Mouse (Mus musculus): ENCODE results near the gene Necap1. TPM values are rescaled to one million over a fixed set of nuclear protein-coding genes. Genes with fewer than 3 reads are reported as not detected.
A peak's percentile ranks its signal among the peaks of the same experiment; 100 is the strongest.

Gene Necap1
- polyA plus RNA-seq, 1 experiment from 2014 or later = 177 TPM

GRCm38 (mm10) chr6:122874720-122875389 is 581 bp downstream of the Necap1 start:
- H3K27me3 ChIP-seq (ENCODE audit: control insufficient read depth, insufficient read depth, low read depth, low read length) = no peaks in the 10 kb centered on the region
- H3K27ac ChIP-seq (ENCODE audit: low read length) = peak overlapping the region; percentile 94
- under 1% methylated on average over 31 of the region's 31 CpGs for WGBS
- 0 out of 2 replicates have a peak, but pooled peaks cover 2% of the 10 kb centered on the region for H3K36me3 ChIP-seq (ENCODE audit: control insufficient read depth, insufficient read depth, low read length)
- H3K4me3 ChIP-seq (ENCODE audit: low read depth, low read length) = peak overlapping the region; percentile 88
- H3K9ac ChIP-seq (ENCODE audit: low read depth, low read length) = peak overlapping the region; percentile 85
- ATAC-seq = peak; percentile 87
- peak overlapping the region; percentile 60 for H3K4me2 ChIP-seq (ENCODE audit: low read length)
- no peaks in the 10 kb centered on the region for H3K9me3 ChIP-seq (replicated peaks; ENCODE audit: control insufficient read depth, low read length, poor library complexity, severe bottlenecking)
- H3K4me1 ChIP-seq (ENCODE audit: control insufficient read depth, insufficient read depth, low read length) = peaks cover 13% of the 10 kb centered on the region

- Histone ChIP-seq H3K27ac (ENCODE audit: low read length) (no peak overlapping the region), H3K9ac (ENCODE audit: low read depth, low read length) (no peak overlapping the region), H3K4me1 (ENCODE audit: control insufficient read depth, insufficient read depth, low read length) (peaks cover 13% of the 10 kb centered on the region), H3K27me3 (ENCODE audit: control insufficient read depth, insufficient read depth, low read depth, low read length) (no peaks in the 10 kb centered on the region), H3K4me3 (ENCODE audit: low read depth, low read length) (no peak overlapping the region), H3K9me3 (replicated peaks; ENCODE audit: control insufficient read depth, low read length, poor library complexity, severe bottlenecking) (no peaks in the 10 kb centered on the region), H3K4me2 (ENCODE audit: low read length) (no peak overlapping the region), H3K36me3 (ENCODE audit: control insufficient read depth, insufficient read depth, low read length) (peaks cover 30% of the 10 kb centered on the region)
- no peak for ATAC-seq
- 97% methylated on average over 7 of the region's 7 CpGs for WGBS
These were observed 5.0 kb downstream of the Necap1 start for GRCm38 (mm10) chr6:122879141-122879735.

- no peak for ATAC-seq
- H3K4me1 ChIP-seq (ENCODE audit: control insufficient read depth, insufficient read depth, low read length) = peaks cover 13% of the 10 kb centered on the region
- H3K4me2 ChIP-seq (ENCODE audit: low read length) = no peak overlapping the region
- H3K4me3 ChIP-seq (ENCODE audit: low read depth, low read length) = no peak overlapping the region
- WGBS = 96% methylated on average over 7 of the region's 7 CpGs
- H3K27ac ChIP-seq (ENCODE audit: low read length) = no peak overlapping the region
- no peaks in the 10 kb centered on the region for H3K9me3 ChIP-seq (replicated peaks; ENCODE audit: control insufficient read depth, low read length, poor library complexity, severe bottlenecking)
- H3K27me3 ChIP-seq (ENCODE audit: control insufficient read depth, insufficient read depth, low read depth, low read length) = no peaks in the 10 kb centered on the region
- no peak overlapping the region for H3K9ac ChIP-seq (ENCODE audit: low read depth, low read length)
- peaks cover 32% of the 10 kb centered on the region for H3K36me3 ChIP-seq (ENCODE audit: control insufficient read depth, insufficient read depth, low read length)
These were observed 5.7 kb downstream of the Necap1 start for GRCm38 (mm10) chr6:122879781-122880505.

- 96% methylated on average over 12 of the region's 12 CpGs for WGBS
- Histone ChIP-seq H3K36me3 (ENCODE audit: control insufficient read depth, insufficient read depth, low read length) (peaks cover 42% of the 10 kb centered on the region), H3K4me2 (ENCODE audit: low read length) (no peak overlapping the region)
These were observed 7.0 kb downstream of the Necap1 start for GRCm38 (mm10) chr6:122881287-122881686.

GRCm38 (mm10) chr6:122883603-122884002 is 9.3 kb downstream of the Necap1 start:
- no peaks in the 10 kb centered on the region for H3K27me3 ChIP-seq (ENCODE audit: control insufficient read depth, insufficient read depth, low read depth, low read length)
- no peaks in the 10 kb centered on the region for H3K4me1 ChIP-seq (ENCODE audit: control insufficient read depth, insufficient read depth, low read length)
- peaks cover 62% of the 10 kb centered on the region for H3K36me3 ChIP-seq (ENCODE audit: control insufficient read depth, insufficient read depth, low read length)
- no peak overlapping the region for H3K9ac ChIP-seq (ENCODE audit: low read depth, low read length)
- no peak for ATAC-seq
- no peak overlapping the region for H3K27ac ChIP-seq (ENCODE audit: low read length)
- H3K9me3 ChIP-seq (replicated peaks; ENCODE audit: control insufficient read depth, low read length, poor library complexity, severe bottlenecking) = no peaks in the 10 kb centered on the region
- no peak overlapping the region for H3K4me2 ChIP-seq (ENCODE audit: low read length)
- WGBS = 91% methylated on average over 9 of the region's 9 CpGs
- H3K4me3 ChIP-seq (ENCODE audit: low read depth, low read length) = no peak overlapping the region

More at GRCm38 (mm10) chr6:122881287-122881686, 7.0 kb downstream of the Necap1 start:
- no peak overlapping the region for H3K27ac ChIP-seq (ENCODE audit: low read length)
- no peak for ATAC-seq
- H3K4me1 ChIP-seq (ENCODE audit: control insufficient read depth, insufficient read depth, low read length) = peaks cover under 1% of the 10 kb centered on the region; the same call in 1 of the 2 replicates
- H3K4me3 ChIP-seq (ENCODE audit: low read depth, low read length) = no peak overlapping the region
- no peaks in the 10 kb centered on the region for H3K9me3 ChIP-seq (replicated peaks; ENCODE audit: control insufficient read depth, low read length, poor library complexity, severe bottlenecking)
- H3K27me3 ChIP-seq (ENCODE audit: control insufficient read depth, insufficient read depth, low read depth, low read length) = no peaks in the 10 kb centered on the region
- H3K9ac ChIP-seq (ENCODE audit: low read depth, low read length) = no peak overlapping the region

- no peak overlapping the region for H3K27ac ChIP-seq (ENCODE audit: low read length)
- ATAC-seq = no peak
- H3K4me3 ChIP-seq (ENCODE audit: low read depth, low read length) = no peak overlapping the region
- no peak overlapping the region for H3K4me2 ChIP-seq (ENCODE audit: low read length)
- H3K9ac ChIP-seq (ENCODE audit: low read depth, low read length) = no peak overlapping the region
- no peaks in the 10 kb centered on the region for H3K27me3 ChIP-seq (ENCODE audit: control insufficient read depth, insufficient read depth, low read depth, low read length)
- 98% methylated on average over 2 of the region's 2 CpGs for WGBS
- no peaks in the 10 kb centered on the region for H3K9me3 ChIP-seq (replicated peaks; ENCODE audit: control insufficient read depth, low read length, poor library complexity, severe bottlenecking)
- no peaks in the 10 kb centered on the region for H3K4me1 ChIP-seq (ENCODE audit: control insufficient read depth, insufficient read depth, low read length)
- peaks cover 39% of the 10 kb centered on the region for H3K36me3 ChIP-seq (ENCODE audit: control insufficient read depth, insufficient read depth, low read length)
These were observed 15.3 kb downstream of the Necap1 start for GRCm38 (mm10) chr6:122889599-122889998.

- no peak overlapping the region for H3K4me3 ChIP-seq (ENCODE audit: low read depth, low read length)
- no peak overlapping the region for H3K27ac ChIP-seq (ENCODE audit: low read length)
- H3K4me2 ChIP-seq (ENCODE audit: low read length) = no peak overlapping the region
- H3K9ac ChIP-seq (ENCODE audit: low read depth, low read length) = no peak overlapping the region
- no peaks in the 10 kb centered on the region for H3K27me3 ChIP-seq (ENCODE audit: control insufficient read depth, insufficient read depth, low read depth, low read length)
- no peaks in the 10 kb centered on the region for H3K9me3 ChIP-seq (replicated peaks; ENCODE audit: control insufficient read depth, low read length, poor library complexity, severe bottlenecking)
- 9% methylated on average over 2 of the region's 2 CpGs for WGBS
- H3K36me3 ChIP-seq (ENCODE audit: control insufficient read depth, insufficient read depth, low read length) = peaks cover 16% of the 10 kb centered on the region
- ATAC-seq = no peak; the same call in 1 of the 2 replicates
- H3K4me1 ChIP-seq (ENCODE audit: control insufficient read depth, insufficient read depth, low read length) = no peaks in the 10 kb centered on the region
These were observed 18.3 kb downstream of the Necap1 start for GRCm38 (mm10) chr6:122892442-122893049.

- Histone ChIP-seq H3K9me3 (replicated peaks; ENCODE audit: control insufficient read depth, low read length, poor library complexity, severe bottlenecking) (no peaks in the 10 kb centered on the region), H3K4me3 (ENCODE audit: low read depth, low read length) (no peak overlapping the region), H3K27me3 (ENCODE audit: control insufficient read depth, insufficient read depth, low read depth, low read length) (no peaks in the 10 kb centered on the region), H3K4me2 (ENCODE audit: low read length) (no peak overlapping the region), H3K4me1 (ENCODE audit: control insufficient read depth, insufficient read depth, low read length) (no peaks in the 10 kb centered on the region), H3K9ac (ENCODE audit: low read depth, low read length) (no peak overlapping the region), H3K36me3 (ENCODE audit: control insufficient read depth, insufficient read depth, low read length) (no peaks in the 10 kb centered on the region), H3K27ac (ENCODE audit: low read length) (no peak overlapping the region)
- no peak for ATAC-seq
- 86% methylated on average over 4 of the region's 4 CpGs for WGBS
These were observed 45.6 kb downstream of the Necap1 start for GRCm38 (mm10) chr6:122919922-122920321.

All from midbrain, embryonic 16.5 days (tissue).